Mouse (Mus musculus) hindbrain, embryonic 12.5 days (tissue): Measurements from ENCODE around the gene Hectd4. TPM values are rescaled to one million over a fixed set of nuclear protein-coding genes. Genes with fewer than 3 reads are reported as not detected.

ENCODE experiments used
- ATAC-seq: fragments of 200-750 bp; cut with Nextera tagmentation; 2 replicates; pipeline ENCODE4 v1.8.0; 2017; ENCODE audit warnings: moderate TSS enrichment; ENCODE audit not compliant: low FRiP score
- H3K27ac ChIP-seq: fragments of 300-500 bp; sonication (generic); 2 replicates; pipeline ENCODE4 v1.5.1; 2016; ENCODE audit warnings: mild to moderate bottlenecking
- H3K27me3 ChIP-seq: fragments of 300-500 bp; sonication (generic); 2 replicates; pipeline ENCODE4 v1.6.1; 2016; ENCODE audit warnings: mild to moderate bottlenecking
- H3K36me3 ChIP-seq: fragments of 300-500 bp; sonication (generic); 2 replicates; pipeline ENCODE4 v1.6.1; 2016; ENCODE audit warnings: mild to moderate bottlenecking
- H3K4me1 ChIP-seq: fragments of 300-500 bp; sonication (generic); 2 replicates; pipeline ENCODE4 v1.6.1; 2016
- H3K4me2 ChIP-seq: fragments of 300-500 bp; sonication (generic); replicated peaks from 2 replicates; pipeline ENCODE4 v1.6.1; 2016; ENCODE audit warnings: mild to moderate bottlenecking
- H3K4me3 ChIP-seq: fragments of 300-500 bp; sonication (generic); 2 replicates; pipeline ENCODE4 v1.5.1; 2016; ENCODE audit warnings: mild to moderate bottlenecking
- H3K9ac ChIP-seq: fragments of 300-500 bp; sonication (generic); 2 replicates; pipeline ENCODE4 v1.6.1; 2016; ENCODE audit warnings: mild to moderate bottlenecking, moderate library complexity
- H3K9me3 ChIP-seq: fragments of 300-500 bp; sonication (generic); replicated peaks from 2 replicates; pipeline ENCODE4 v1.6.1; 2016; ENCODE audit warnings: mild to moderate bottlenecking
- WGBS: fragments of 180-500 bp; shearing (Covaris S2); methylation state at CpG from one replicate; pipeline ENCODE4 v1.1.7; 2016; 5-methylcytosine and 5-hydroxymethylcytosine counted together
- polyA plus RNA-seq: library from polyadenylated mRNA; unstranded; fragments of >200 nt; fragmentation: Nextera tagmentation; extraction: Ambion mirVana; gene quantifications from 2 replicates; pipeline ENCODE4 v1.2.1, GENCODE M21; 2016

Hectd4 gene
- polyA plus RNA-seq, 1 experiment from 2014 or later: 16.4 TPM

GRCm38 (mm10) chr5:121380692-121381091 is 160.7 kb downstream of the Hectd4 start:
- H3K27ac ChIP-seq: no peak overlapping the region
- H3K36me3 ChIP-seq: peaks cover 64% of the 10 kb centered on the region
- no peak overlapping the region for H3K9ac ChIP-seq
- 93% methylated on average over 2 of the region's 2 CpGs for WGBS
- H3K9me3 ChIP-seq: peaks cover 5% of the 10 kb centered on the region
- H3K4me3 ChIP-seq: no peak overlapping the region
- H3K4me2 ChIP-seq: no peak overlapping the region
- H3K27me3 ChIP-seq: no peaks in the 10 kb centered on the region
- peaks cover 14% of the 10 kb centered on the region for H3K4me1 ChIP-seq
- ATAC-seq: no peak

GRCm38 (mm10) chr5:121383857-121384756 is 164.1 kb downstream of the Hectd4 start:
- Histone ChIP-seq H3K27ac (no peak overlapping the region), H3K4me2 (peak overlapping the region; percentile 75), H3K27me3 (peaks cover 3% of the 10 kb centered on the region; the same call in 1 of the 2 replicates)

GRCm38 (mm10) chr5:121384757-121385460 is 164.9 kb downstream of the Hectd4 start:
- 5% methylated on average over 35 of the region's 47 CpGs for WGBS
- Histone ChIP-seq H3K4me1 (peaks cover 22% of the 10 kb centered on the region), H3K4me2 (peak overlapping the region; percentile 75), H3K9ac (peak overlapping the region; percentile 87), H3K27me3 (peaks cover 3% of the 10 kb centered on the region; the same call in 1 of the 2 replicates), H3K9me3 (peaks cover 5% of the 10 kb centered on the region), H3K36me3 (peaks cover 27% of the 10 kb centered on the region), H3K4me3 (peak overlapping the region; percentile 86), H3K27ac (peak overlapping the region; percentile 81)
- ATAC-seq: peak; percentile 73

More at GRCm38 (mm10) chr5:121383857-121384756, 164.1 kb downstream of the Hectd4 start:
- H3K9ac ChIP-seq: 0 out of 2 replicates have a peak overlapping the region, but pooled peaks have one; percentile 35
- H3K36me3 ChIP-seq: peaks cover 35% of the 10 kb centered on the region
- 67% methylated on average over 10 of the region's 10 CpGs for WGBS
- H3K9me3 ChIP-seq: peaks cover 5% of the 10 kb centered on the region
- peaks cover 22% of the 10 kb centered on the region for H3K4me1 ChIP-seq
- ATAC-seq: no peak
- H3K4me3 ChIP-seq: peak overlapping the region; percentile 86

- H3K36me3 ChIP-seq: peaks cover 20% of the 10 kb centered on the region
- peak; percentile 93 for ATAC-seq
- peak within 1 kb of the TSS; percentile 86 for H3K4me3 ChIP-seq
- H3K9me3 ChIP-seq: peaks cover 5% of the 10 kb centered on the region
- H3K4me1 ChIP-seq: peaks cover 22% of the 10 kb centered on the region
- H3K4me2 ChIP-seq: peak within 1 kb of the TSS; percentile 75
- peak within 1 kb of the TSS; percentile 87 for H3K9ac ChIP-seq
- WGBS: under 1% methylated on average over 36 of the region's 45 CpGs
- H3K27me3 ChIP-seq: peaks cover 5% of the 10 kb centered on the region; the same call in 1 of the 2 replicates
- peak within 1 kb of the TSS; percentile 81 for H3K27ac ChIP-seq
Measured at GRCm38 (mm10) chr5:121385461-121386119, 165.6 kb downstream of the Hectd4 start, which contains the start of gene Trafd1. TSS of gene Trafd1 (minus strand) at chr5:121385632.

- Histone ChIP-seq H3K4me3 (peak overlapping the region; percentile 86), H3K9ac (peak overlapping the region; percentile 87), H3K27ac (0 out of 2 replicates have a peak overlapping the region, but pooled peaks have one; percentile 81), H3K4me1 (peaks cover 22% of the 10 kb centered on the region), H3K27me3 (peaks cover 5% of the 10 kb centered on the region; the same call in 1 of the 2 replicates), H3K9me3 (no peaks in the 10 kb centered on the region), H3K36me3 (peaks cover 13% of the 10 kb centered on the region), H3K4me2 (peak overlapping the region; percentile 75)
- no peak for ATAC-seq
- 41% methylated on average over 22 of the region's 22 CpGs for WGBS
Measured at GRCm38 (mm10) chr5:121386120-121386909, 166.3 kb downstream of the Hectd4 start.

GRCm38 (mm10) chr5:121387126-121387525 is 167.1 kb downstream of the Hectd4 start:
- WGBS: 65% methylated on average over 4 of the region's 4 CpGs

GRCm38 (mm10) chr5:121389106-121389505 is 169.1 kb downstream of the Hectd4 start:
- Histone ChIP-seq H3K9me3 (no peaks in the 10 kb centered on the region), H3K4me3 (no peak overlapping the region), H3K4me2 (no peak overlapping the region), H3K4me1 (peaks cover 12% of the 10 kb centered on the region), H3K9ac (peak overlapping the region; percentile 5; the same call in 1 of the 2 replicates), H3K36me3 (no peaks in the 10 kb centered on the region), H3K27ac (no peak overlapping the region), H3K27me3 (peaks cover 5% of the 10 kb centered on the region; the same call in 1 of the 2 replicates)
- ATAC-seq: no peak
- 54% methylated on average over 7 of the region's 7 CpGs for WGBS

More at GRCm38 (mm10) chr5:121387126-121387525, 167.1 kb downstream of the Hectd4 start:
- H3K27ac ChIP-seq: no peak overlapping the region
- ATAC-seq: no peak
- H3K4me1 ChIP-seq: peaks cover 22% of the 10 kb centered on the region
- H3K4me2 ChIP-seq: no peak overlapping the region
- H3K9ac ChIP-seq: no peak overlapping the region
- peaks cover 6% of the 10 kb centered on the region for H3K36me3 ChIP-seq
- H3K4me3 ChIP-seq: no peak overlapping the region
- H3K9me3 ChIP-seq: no peaks in the 10 kb centered on the region
- peaks cover 5% of the 10 kb centered on the region; the same call in 1 of the 2 replicates for H3K27me3 ChIP-seq

GRCm38 (mm10) chr5:121389691-121390090 is 169.7 kb downstream of the Hectd4 start:
- Histone ChIP-seq H3K36me3 (no peaks in the 10 kb centered on the region), H3K4me1 (peaks cover 7% of the 10 kb centered on the region), H3K27me3 (peaks cover 5% of the 10 kb centered on the region; the same call in 1 of the 2 replicates), H3K4me3 (no peak overlapping the region), H3K9me3 (no peaks in the 10 kb centered on the region), H3K4me2 (no peak overlapping the region), H3K9ac (peak overlapping the region; percentile 5; the same call in 1 of the 2 replicates), H3K27ac (no peak overlapping the region)
- no peak for ATAC-seq

- Histone ChIP-seq H3K27me3 (0 out of 2 replicates have a peak, but pooled peaks cover 2% of the 10 kb centered on the region), H3K4me1 (peaks cover 5% of the 10 kb centered on the region; the same call in 1 of the 2 replicates), H3K9ac (no peak overlapping the region), H3K4me2 (no peak overlapping the region), H3K36me3 (no peaks in the 10 kb centered on the region), H3K27ac (no peak overlapping the region), H3K4me3 (no peak overlapping the region), H3K9me3 (no peaks in the 10 kb centered on the region)
- ATAC-seq: no peak
- 58% methylated on average over 16 of the region's 16 CpGs for WGBS
Measured at GRCm38 (mm10) chr5:121392667-121393380, 172.8 kb downstream of the Hectd4 start.

- Histone ChIP-seq H3K4me1 (peaks cover 5% of the 10 kb centered on the region; the same call in 1 of the 2 replicates), H3K36me3 (no peaks in the 10 kb centered on the region), H3K27ac (no peak overlapping the region), H3K9ac (no peak overlapping the region), H3K4me3 (no peak overlapping the region), H3K9me3 (no peaks in the 10 kb centered on the region), H3K4me2 (no peak overlapping the region), H3K27me3 (0 out of 2 replicates have a peak, but pooled peaks cover 2% of the 10 kb centered on the region)
- ATAC-seq: no peak
- 84% methylated on average over 3 of the region's 3 CpGs for WGBS
Measured at GRCm38 (mm10) chr5:121393402-121393801, 173.4 kb downstream of the Hectd4 start.
